Mouse (Mus musculus): ENCODE measurements at regions not wholly inside any gene's neighbourhood (a gene's known extent, or its start where the extent isn't known, plus 50 kb on each side); places are given as distances from the start of the nearest gene placed in this dataset.

- no peak for DNase-seq (ENCODE audit: low read depth in 1 of 2, low spot score in 2 of 2)
Observed at GRCm38 (mm10) chr3:144255596-144256550, 50.9 kb upstream of the Lmo4 start.

Measured in monocyte, adult 2 months (primary cell).